Mouse (Mus musculus): ENCODE results near the gene Kcnip4. TPM values are rescaled to one million over a fixed set of nuclear protein-coding genes. Genes with fewer than 3 reads are reported as not detected.

Gene Kcnip4
- polyA plus RNA-seq, 1 experiment from 2014 or later = 0.05 TPM

- WGBS (ENCODE audit: insufficient replicate concordance) = 18% methylated on average over 1 of the region's 1 CpGs
- Histone ChIP-seq H3K9me3 (ENCODE audit: low read length) (no peaks in the 10 kb centered on the region), H3K4me1 (ENCODE audit: insufficient read depth) (no peaks in the 10 kb centered on the region), H3K27ac (ENCODE audit: low read depth) (no peak overlapping the region), H3K36me3 (replicated peaks; ENCODE audit: insufficient read depth, low read length) (no peaks in the 10 kb centered on the region), H3K9ac (replicated peaks) (no peak overlapping the region), H3K27me3 (ENCODE audit: insufficient read depth, low read length) (no peaks in the 10 kb centered on the region), H3K4me2 (ENCODE audit: low read depth, low read length) (no peak overlapping the region), H3K4me3 (ENCODE audit: low read depth, low read length) (no peak overlapping the region)
- DNase-seq (no peak), ATAC-seq (no peak)
- TF ChIP-seq EP300 (IDR thresholded peaks at IDR 0.05; ENCODE audit: low read depth) (no peak), CTCF (IDR thresholded peaks at IDR 0.05; ENCODE audit: low read depth) (no peak)
Measured at GRCm38 (mm10) chr5:49065646-49066045, 459.1 kb downstream of the Kcnip4 start.

GRCm38 (mm10) chr5:49058926-49059325 is 465.8 kb downstream of the Kcnip4 start:
- Histone ChIP-seq H3K27ac (ENCODE audit: low read depth) (no peak overlapping the region), H3K4me2 (ENCODE audit: low read depth, low read length) (no peak overlapping the region), H3K36me3 (replicated peaks; ENCODE audit: insufficient read depth, low read length) (no peaks in the 10 kb centered on the region), H3K9ac (replicated peaks) (no peak overlapping the region), H3K9me3 (ENCODE audit: low read length) (no peaks in the 10 kb centered on the region), H3K4me3 (ENCODE audit: low read depth, low read length) (no peak overlapping the region), H3K27me3 (ENCODE audit: insufficient read depth, low read length) (no peaks in the 10 kb centered on the region), H3K4me1 (ENCODE audit: insufficient read depth) (no peaks in the 10 kb centered on the region)
- DNase-seq (no peak), ATAC-seq (no peak)
- TF ChIP-seq CTCF (IDR thresholded peaks at IDR 0.05; ENCODE audit: low read depth) (no peak), EP300 (IDR thresholded peaks at IDR 0.05; ENCODE audit: low read depth) (no peak)

- ATAC-seq (no peak), DNase-seq (no peak)
- 73% methylated on average over 4 of the region's 4 CpGs for WGBS (ENCODE audit: insufficient replicate concordance)
- Histone ChIP-seq H3K27me3 (ENCODE audit: insufficient read depth, low read length) (no peaks in the 10 kb centered on the region), H3K4me1 (ENCODE audit: insufficient read depth) (no peaks in the 10 kb centered on the region), H3K36me3 (replicated peaks; ENCODE audit: insufficient read depth, low read length) (no peaks in the 10 kb centered on the region), H3K27ac (ENCODE audit: low read depth) (no peak overlapping the region), H3K9ac (replicated peaks) (no peak overlapping the region), H3K4me3 (ENCODE audit: low read depth, low read length) (no peak overlapping the region), H3K9me3 (ENCODE audit: low read length) (no peaks in the 10 kb centered on the region), H3K4me2 (ENCODE audit: low read depth, low read length) (no peak overlapping the region)
- no peak for TF ChIP-seq EP300 (IDR thresholded peaks at IDR 0.05; ENCODE audit: low read depth)
- no peak for TF ChIP-seq CTCF (IDR thresholded peaks at IDR 0.05; ENCODE audit: low read depth)
Measured at GRCm38 (mm10) chr5:49057636-49058340, 466.9 kb downstream of the Kcnip4 start.

- no peak overlapping the region for H3K27ac ChIP-seq (ENCODE audit: low read depth)
- no peak for TF ChIP-seq EP300 (IDR thresholded peaks at IDR 0.05; ENCODE audit: low read depth)
- TF ChIP-seq CTCF (IDR thresholded peaks at IDR 0.05; ENCODE audit: low read depth) = no peak
- ATAC-seq = no peak
- H3K4me3 ChIP-seq (ENCODE audit: low read depth, low read length) = no peak overlapping the region
- H3K4me1 ChIP-seq (ENCODE audit: insufficient read depth) = no peaks in the 10 kb centered on the region
- H3K4me2 ChIP-seq (ENCODE audit: low read depth, low read length) = no peak overlapping the region
- DNase-seq = no peak
- H3K27me3 ChIP-seq (ENCODE audit: insufficient read depth, low read length) = no peaks in the 10 kb centered on the region
- no peaks in the 10 kb centered on the region for H3K36me3 ChIP-seq (replicated peaks; ENCODE audit: insufficient read depth, low read length)
- H3K9me3 ChIP-seq (ENCODE audit: low read length) = no peaks in the 10 kb centered on the region
- H3K9ac ChIP-seq (replicated peaks) = no peak overlapping the region
- 70% methylated on average over 1 of the region's 1 CpGs for WGBS (ENCODE audit: insufficient replicate concordance)
Measured at GRCm38 (mm10) chr5:49047960-49048359, 476.7 kb downstream of the Kcnip4 start.

GRCm38 (mm10) chr5:49041259-49041845 is 483.4 kb downstream of the Kcnip4 start:
- H3K36me3 ChIP-seq (replicated peaks; ENCODE audit: insufficient read depth, low read length) = no peaks in the 10 kb centered on the region
- H3K27me3 ChIP-seq (ENCODE audit: insufficient read depth, low read length) = no peaks in the 10 kb centered on the region
- 71% methylated on average over 6 of the region's 6 CpGs for WGBS (ENCODE audit: insufficient replicate concordance)
- no peaks in the 10 kb centered on the region for H3K4me1 ChIP-seq (ENCODE audit: insufficient read depth)
- H3K4me3 ChIP-seq (ENCODE audit: low read depth, low read length) = no peak overlapping the region
- H3K27ac ChIP-seq (ENCODE audit: low read depth) = no peak overlapping the region
- ATAC-seq (no peak), DNase-seq (no peak)
- H3K9me3 ChIP-seq (ENCODE audit: low read length) = no peaks in the 10 kb centered on the region
- TF ChIP-seq CTCF (IDR thresholded peaks at IDR 0.05; ENCODE audit: low read depth) (no peak), EP300 (IDR thresholded peaks at IDR 0.05; ENCODE audit: low read depth) (no peak)
- no peak overlapping the region for H3K9ac ChIP-seq (replicated peaks)
- no peak overlapping the region for H3K4me2 ChIP-seq (ENCODE audit: low read depth, low read length)

GRCm38 (mm10) chr5:48997359-48997758 is 527.3 kb downstream of the Kcnip4 start:
- Histone ChIP-seq H3K27ac (ENCODE audit: low read depth) (no peak overlapping the region), H3K4me1 (ENCODE audit: insufficient read depth) (no peaks in the 10 kb centered on the region), H3K9ac (replicated peaks) (no peak overlapping the region), H3K9me3 (ENCODE audit: low read length) (no peaks in the 10 kb centered on the region), H3K27me3 (ENCODE audit: insufficient read depth, low read length) (no peaks in the 10 kb centered on the region), H3K4me3 (ENCODE audit: low read depth, low read length) (no peak overlapping the region), H3K36me3 (replicated peaks; ENCODE audit: insufficient read depth, low read length) (no peaks in the 10 kb centered on the region), H3K4me2 (ENCODE audit: low read depth, low read length) (no peak overlapping the region)
- 59% methylated on average over 4 of the region's 4 CpGs for WGBS (ENCODE audit: insufficient replicate concordance)
- DNase-seq = no peak
- no peak for ATAC-seq
- TF ChIP-seq EP300 (IDR thresholded peaks at IDR 0.05; ENCODE audit: low read depth) (no peak), CTCF (IDR thresholded peaks at IDR 0.05; ENCODE audit: low read depth) (no peak)

Data from liver, postnatal 0 days (tissue).